Mouse (Mus musculus) heart, postnatal 0 days (tissue): ENCODE measurements at regions not wholly inside any gene's neighbourhood (a gene's known extent, or its start where the extent isn't known, plus 50 kb on each side); places are given as distances from the start of the nearest gene placed in this dataset.

Source experiments
- CTCF ChIP-seq: IDR thresholded peaks from 2 replicates; pipeline ENCODE4 v1.5.1; 2016; ENCODE audit warnings: antibody characterized with exemption, control low read depth, low read depth
- EP300 ChIP-seq: IDR thresholded peaks from 2 replicates; pipeline ENCODE4 v1.6.1; 2016; ENCODE audit warnings: antibody characterized with exemption, low read depth

DNA sequence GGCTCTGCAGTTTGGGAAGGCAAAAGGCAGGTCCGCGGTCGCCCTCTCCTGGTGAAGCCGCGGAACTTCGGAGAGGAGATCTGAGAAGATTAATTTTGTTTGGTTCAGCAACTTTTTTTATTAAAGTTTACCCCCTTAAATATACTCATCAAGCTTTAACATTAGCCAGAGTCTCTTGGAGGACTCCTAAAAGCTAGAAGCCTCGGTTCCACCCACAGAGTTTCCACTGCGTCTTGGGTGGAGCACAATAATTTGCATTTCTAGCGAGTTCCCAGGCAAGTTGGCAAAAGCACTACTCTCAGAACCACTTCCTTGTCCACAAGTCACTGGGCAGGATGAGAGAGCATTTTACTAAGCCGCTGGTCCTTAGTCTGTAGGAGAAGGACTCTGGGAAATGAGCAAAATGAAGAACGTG is 72.0 kb downstream of the S1pr1 start:
- peak; percentile 89 for TF ChIP-seq CTCF
- TF ChIP-seq EP300: no peak
